Mouse (Mus musculus) kidney, adult 2 months (tissue): Measurements from ENCODE around the gene Hmgcr. TPM values are rescaled to one million over a fixed set of nuclear protein-coding genes. Genes with fewer than 3 reads are reported as not detected.
"Not testable (repeated sequence)": the region's sequence is repeated elsewhere in the genome, so short reads cannot be mapped to it uniquely, and the experiment has no call there.

ENCODE experiments used
- DNase-seq: peaks from one replicate; pipeline ENCODE4 v3.0.0; 2021
- H3K27ac ChIP-seq: fragments of 200-500 bp; 2 replicates; pipeline ENCODE4 v1.5.1; 2012; ENCODE audit warnings: low read depth, low read length, control low read depth, inconsistent platforms; ENCODE audit not compliant: insufficient read depth
- H3K27me3 ChIP-seq: fragments of 200-500 bp; replicated peaks from 2 replicates; pipeline ENCODE4 v1.6.1; 2012; ENCODE audit warnings: mild to moderate bottlenecking, moderate library complexity, low read length, inconsistent platforms; ENCODE audit not compliant: control insufficient read depth, insufficient read depth
- H3K36me3 ChIP-seq: fragments of 200-500 bp; 2 replicates; pipeline ENCODE4 v1.6.1; 2012; ENCODE audit warnings: mild to moderate bottlenecking, moderate library complexity, low read length, inconsistent platforms; ENCODE audit not compliant: control insufficient read depth, insufficient read depth
- H3K4me1 ChIP-seq: fragments of 200-500 bp; 2 replicates; pipeline ENCODE4 v1.6.1; 2011; ENCODE audit warnings: low read length; ENCODE audit not compliant: control insufficient read depth, insufficient read depth
- H3K4me3 ChIP-seq: fragments of 200-500 bp; 2 replicates; pipeline ENCODE4 v1.5.1; 2011; ENCODE audit warnings: mild to moderate bottlenecking, low read depth, low read length, control low read depth; ENCODE audit not compliant: insufficient read depth
- CTCF ChIP-seq: fragments of 200-500 bp; conservative IDR thresholded peaks from 2 replicates; pipeline ENCODE4 v1.5.1; 2011; ENCODE audit warnings: low read depth, mild to moderate bottlenecking, control low read depth, low read length, moderate library complexity, mixed read lengths; ENCODE audit not compliant: insufficient read depth, insufficient read length
- POLR2A ChIP-seq: fragments of 200-500 bp; IDR thresholded peaks from one replicate; pipeline ENCODE4 v1.6.1; 2011; ENCODE audit warnings: low read depth, low read length, control low read depth
- WGBS: fragments of 180-500 bp; shearing (Covaris S2); methylation state at CpG from one replicate; pipeline ENCODE4 v1.1.7; 2018; 5-methylcytosine and 5-hydroxymethylcytosine counted together
- polyA plus RNA-seq: library from polyadenylated mRNA; depleted of rRNA; stranded (reverse); fragments of >200 nt; gene quantifications from 2 replicates; pipeline ENCODE4 v1.2.3, GENCODE M21; 2012

The Hmgcr gene
- polyA plus RNA-seq, 1 experiment = 18.7 TPM

DNA sequence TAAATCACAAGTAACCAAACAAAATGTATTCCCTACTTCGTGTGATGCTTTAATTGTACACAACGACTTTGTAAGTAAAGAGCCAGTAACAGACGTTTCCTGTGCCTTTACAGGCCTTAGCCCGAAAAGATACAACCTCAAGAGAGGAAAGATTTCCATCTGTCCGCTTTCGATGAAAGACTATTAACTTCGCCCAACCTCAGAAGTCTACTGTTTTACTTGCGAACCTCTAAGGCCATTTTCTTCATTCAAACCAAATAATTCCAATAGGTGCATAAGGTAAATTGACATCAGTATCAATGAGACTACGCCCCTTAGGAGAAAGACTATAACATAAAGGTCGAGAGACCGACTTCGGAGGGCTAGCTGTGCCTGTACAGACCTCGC lies 724 bp downstream of the Hmgcr start:
- Histone ChIP-seq H3K27ac (no peak overlapping the region; the same call in 1 of the 2 replicates), H3K27me3 (no peaks in the 10 kb centered on the region), H3K36me3 (peaks cover 1% of the 10 kb centered on the region), H3K4me1 (peaks cover 4% of the 10 kb centered on the region; the same call in 1 of the 2 replicates), H3K4me3 (peak overlapping the region; percentile 77)
- no peak for TF ChIP-seq CTCF
- TF ChIP-seq POLR2A = no peak
- DNase-seq = no peak
- 3% methylated on average over 13 of the region's 13 CpGs for WGBS

DNA sequence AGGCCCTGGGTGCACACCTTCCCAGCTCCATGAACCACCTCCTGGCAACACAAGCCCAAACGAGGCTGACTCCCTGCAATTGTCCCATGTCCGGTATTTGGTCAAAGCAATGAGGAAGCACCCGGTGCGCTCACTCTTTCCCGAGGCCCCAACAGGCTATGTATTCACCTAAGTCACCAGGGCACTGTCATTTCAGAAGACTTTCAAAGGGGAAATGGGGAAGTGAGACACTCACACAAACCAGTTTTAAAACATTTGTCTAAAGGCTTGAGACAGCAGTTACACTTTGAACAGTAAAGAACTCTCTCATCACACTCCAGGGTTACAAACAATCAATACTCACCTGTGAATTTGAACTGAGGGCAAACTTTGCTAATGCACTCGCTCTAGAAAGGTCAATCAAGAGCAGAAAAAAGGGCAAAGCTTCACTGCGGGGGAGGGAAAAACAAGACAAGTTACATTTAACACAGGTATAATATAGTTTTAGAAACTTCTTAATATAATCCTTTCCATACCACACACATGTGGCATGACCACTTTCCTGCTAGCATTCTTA lies 6.2 kb downstream of the Hmgcr start:
- no peak overlapping the region for H3K4me3 ChIP-seq
- DNase-seq = no peak
- 88% methylated on average over 7 of the region's 7 CpGs for WGBS
- TF ChIP-seq CTCF (no peak), POLR2A (no peak)
- peaks cover 21% of the 10 kb centered on the region for H3K36me3 ChIP-seq
- no peaks in the 10 kb centered on the region for H3K27me3 ChIP-seq
- no peaks in the 10 kb centered on the region for H3K4me1 ChIP-seq
- H3K27ac ChIP-seq = no peak overlapping the region

DNA sequence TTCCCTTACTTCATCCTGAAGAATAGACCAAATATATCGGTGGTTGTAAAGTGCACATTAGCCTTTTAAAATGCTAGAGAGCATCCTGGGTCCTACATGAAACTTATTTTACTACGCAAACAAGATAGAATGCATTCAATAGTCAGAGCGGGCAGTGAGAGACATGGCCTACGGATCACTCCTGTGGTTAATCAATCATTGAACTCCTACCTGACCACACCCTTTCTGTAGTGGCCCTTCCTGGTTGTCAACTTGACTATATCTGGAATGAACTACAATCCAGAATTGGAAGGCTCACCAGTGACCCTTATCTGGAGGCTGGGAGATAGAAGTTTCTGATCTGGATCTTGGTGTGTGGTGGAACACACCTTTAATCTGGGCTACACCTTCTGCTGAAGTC lies 7.6 kb downstream of the Hmgcr start:
- DNase-seq, H3K27me3 ChIP-seq, H3K4me1 ChIP-seq, H3K27ac ChIP-seq, H3K4me3 ChIP-seq: not testable (repeated sequence)
- 92% methylated on average over 4 of the region's 4 CpGs for WGBS
- peaks cover 26% of the 10 kb centered on the region for H3K36me3 ChIP-seq

DNA sequence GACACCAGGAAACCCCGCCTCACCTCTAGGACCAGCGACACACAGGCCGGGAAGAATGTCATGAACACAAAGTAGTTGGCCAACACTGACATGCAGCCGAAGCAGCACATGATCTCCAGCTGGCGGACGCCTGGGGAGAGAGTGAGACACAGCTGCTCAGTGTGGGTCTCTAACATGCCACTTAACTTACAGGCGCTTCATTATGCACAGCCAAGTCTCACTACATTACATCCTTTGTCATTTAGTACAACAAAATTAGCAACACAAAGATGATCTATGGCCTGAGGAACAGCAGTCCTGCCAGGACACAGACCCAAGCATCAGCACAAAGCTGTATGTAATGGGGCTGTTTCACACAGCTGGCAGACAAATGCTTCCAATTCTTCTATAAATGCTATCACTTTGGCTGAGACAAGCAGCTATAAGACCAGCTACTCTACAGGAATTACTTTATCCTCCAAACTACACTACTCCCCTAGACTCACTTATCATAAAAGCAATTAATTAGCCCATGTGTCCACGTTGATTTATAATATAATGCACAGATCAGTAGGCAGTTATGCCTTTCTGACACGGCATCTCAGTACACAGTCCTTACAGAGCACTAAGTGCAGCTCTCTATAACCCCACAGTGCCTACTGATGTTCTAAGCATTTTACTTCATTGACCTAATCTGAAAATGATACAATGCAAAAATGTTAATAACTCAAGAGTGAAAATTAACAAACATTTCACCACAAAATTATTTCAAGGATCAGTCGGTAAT lies 10.5 kb downstream of the Hmgcr start:
- no peak overlapping the region for H3K4me3 ChIP-seq
- no peak for DNase-seq
- H3K27me3 ChIP-seq = no peaks in the 10 kb centered on the region
- no peak overlapping the region for H3K27ac ChIP-seq
- TF ChIP-seq POLR2A (no peak), CTCF (no peak)
- H3K4me1 ChIP-seq = no peaks in the 10 kb centered on the region
- 73% methylated on average over 10 of the region's 10 CpGs for WGBS
- H3K36me3 ChIP-seq = peaks cover 31% of the 10 kb centered on the region

DNA sequence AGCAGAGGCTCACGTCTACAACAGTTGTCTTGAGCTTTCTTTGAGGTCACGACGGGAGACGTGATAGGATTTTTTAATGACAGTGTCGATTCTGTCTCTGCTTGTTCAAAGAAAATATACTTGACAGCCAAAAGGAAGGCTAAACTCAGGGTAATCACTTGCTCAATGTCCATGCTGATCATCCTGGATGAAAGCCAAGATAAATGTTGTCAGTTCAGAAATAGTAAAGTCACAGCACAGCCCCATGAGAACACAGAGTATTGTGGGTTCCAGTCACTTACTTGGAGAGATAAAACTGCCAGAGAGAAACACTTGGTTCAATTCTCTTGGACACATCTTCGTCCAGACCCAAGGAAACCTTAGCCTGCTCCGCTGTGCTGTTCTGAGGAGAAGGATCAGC lies 11.8 kb downstream of the Hmgcr start:
- no peaks in the 10 kb centered on the region for H3K27me3 ChIP-seq
- no peaks in the 10 kb centered on the region for H3K4me1 ChIP-seq
- WGBS = 79% methylated on average over 7 of the region's 7 CpGs
- H3K36me3 ChIP-seq = peaks cover 27% of the 10 kb centered on the region
- no peak for DNase-seq
- TF ChIP-seq CTCF (no peak), POLR2A (no peak)
- no peak overlapping the region for H3K27ac ChIP-seq
- no peak overlapping the region for H3K4me3 ChIP-seq

DNA sequence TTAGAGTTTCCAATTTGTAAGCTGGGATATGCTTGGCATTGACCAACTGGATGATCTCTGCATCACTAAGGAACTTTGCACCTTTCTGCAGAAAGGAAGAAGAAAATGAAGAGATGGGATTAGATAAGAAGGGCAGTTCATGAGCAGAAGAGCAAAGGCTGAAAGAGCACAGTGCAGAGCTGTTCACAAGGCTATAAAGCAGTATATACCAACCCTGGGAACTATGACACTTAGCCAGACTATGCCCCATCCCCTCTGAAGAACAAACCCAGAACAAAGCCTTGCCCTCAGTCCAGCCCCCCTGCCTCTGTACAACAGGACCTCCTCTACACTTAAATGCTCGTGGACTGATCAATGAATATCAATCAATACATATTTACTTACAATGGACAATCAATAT lies 14.1 kb downstream of the Hmgcr start:
- Histone ChIP-seq H3K4me3 (no peak overlapping the region), H3K27me3 (no peaks in the 10 kb centered on the region), H3K27ac (no peak overlapping the region), H3K4me1 (no peaks in the 10 kb centered on the region), H3K36me3 (peaks cover 19% of the 10 kb centered on the region)
- WGBS = 92% methylated on average over 1 of the region's 1 CpGs
- DNase-seq = no peak
- TF ChIP-seq CTCF (no peak), POLR2A (no peak)

DNA sequence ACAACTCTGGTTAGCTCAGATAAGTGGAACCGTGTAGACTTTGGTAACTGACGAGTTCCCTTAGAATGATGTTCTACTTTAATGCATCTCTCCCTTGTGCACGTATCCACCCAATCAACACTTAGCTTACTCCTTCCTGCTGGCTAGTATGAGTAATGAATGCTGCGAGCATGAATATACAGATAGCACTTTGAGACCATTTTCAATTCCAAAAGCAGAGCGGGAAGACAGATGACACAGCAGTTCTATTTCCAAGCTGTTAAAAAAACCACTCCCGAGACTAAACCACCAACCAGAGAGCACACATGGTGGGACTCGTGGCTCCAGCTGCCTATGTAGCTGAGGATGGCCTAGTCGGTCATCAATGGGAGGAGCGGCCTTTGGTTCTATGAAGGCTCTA lies 17.7 kb downstream of the Hmgcr start:
- Histone ChIP-seq H3K36me3 (peaks cover 12% of the 10 kb centered on the region), H3K4me3 (no peak overlapping the region), H3K4me1 (no peaks in the 10 kb centered on the region), H3K27ac (no peak overlapping the region), H3K27me3 (no peaks in the 10 kb centered on the region)
- DNase-seq = no peak
- 85% methylated on average over 9 of the region's 9 CpGs for WGBS
- TF ChIP-seq CTCF (no peak), POLR2A (no peak)
